Mouse (Mus musculus): ENCODE results near the gene Isoc2b.
"Not testable (repeated sequence)": the region's sequence is repeated elsewhere in the genome, so short reads cannot be mapped to it uniquely, and the experiment has no call there.

Isoc2b gene

DNA sequence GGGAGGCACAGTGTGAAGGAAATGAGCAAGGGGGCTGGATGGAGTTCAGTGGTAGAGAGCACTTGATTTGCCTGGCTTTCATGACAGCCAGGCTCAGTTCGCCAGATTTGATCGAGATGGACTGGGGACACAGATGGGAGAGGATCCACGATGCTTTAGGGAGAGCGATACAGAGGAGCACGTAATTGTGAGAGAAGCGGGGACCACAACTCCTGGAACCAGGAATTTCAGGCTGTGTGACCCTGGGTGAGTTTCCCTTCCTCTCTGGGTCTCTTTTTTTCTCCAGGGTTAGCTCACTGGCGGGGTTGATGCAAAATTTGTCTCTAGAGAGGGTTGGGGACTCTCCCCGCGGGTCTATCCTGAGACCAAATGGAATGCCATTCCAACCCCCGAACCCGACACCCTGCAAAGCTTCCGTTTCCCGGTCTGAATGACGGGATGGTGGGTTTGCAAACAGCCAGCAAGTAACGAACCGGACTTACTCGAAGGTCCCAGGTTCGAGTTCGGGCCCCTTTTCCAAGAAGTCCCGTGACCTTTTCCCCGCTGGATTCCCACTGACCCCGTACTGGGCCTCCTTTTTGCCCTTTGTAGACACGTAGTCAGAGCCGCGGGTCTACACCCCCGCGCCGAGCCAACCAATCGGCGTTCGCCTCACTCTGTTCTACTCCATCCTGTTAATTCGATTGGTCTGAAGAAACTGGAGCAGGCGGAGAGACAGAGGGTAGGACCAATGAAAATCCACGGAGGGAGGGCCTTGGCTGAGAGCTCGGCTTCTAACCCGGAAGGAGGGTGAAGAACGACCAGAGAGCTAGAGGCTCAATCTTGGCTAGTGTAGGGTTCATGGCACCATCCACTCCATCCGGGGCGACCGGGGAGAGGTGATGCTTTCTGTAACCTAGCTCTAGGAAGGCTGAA lies 4.2 kb downstream of the Isoc2b start:
- peak; percentile 92 for DNase-seq (ENCODE audit: low spot score)

DNA sequence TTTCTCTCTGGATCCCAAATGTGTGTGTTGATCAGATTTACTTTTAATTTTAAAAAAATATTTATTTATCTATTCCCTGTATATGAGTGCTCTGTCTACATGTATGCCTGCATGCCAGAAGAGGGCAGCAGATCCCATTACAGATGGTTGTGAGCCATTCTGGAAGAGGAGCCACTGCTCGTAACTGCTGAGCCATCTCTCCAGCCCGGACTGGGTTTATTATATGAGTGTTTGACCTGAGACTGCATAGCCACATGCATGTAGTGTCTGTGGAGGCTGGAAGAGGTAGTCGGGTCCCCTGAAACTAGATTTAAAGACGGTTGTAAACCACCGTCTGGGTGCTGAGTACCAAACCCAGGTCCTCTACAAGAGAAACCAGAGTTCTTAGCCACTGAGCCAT lies 5.0 kb downstream of the Isoc2b start:
- no peak for DNase-seq (ENCODE audit: low spot score)

DNA sequence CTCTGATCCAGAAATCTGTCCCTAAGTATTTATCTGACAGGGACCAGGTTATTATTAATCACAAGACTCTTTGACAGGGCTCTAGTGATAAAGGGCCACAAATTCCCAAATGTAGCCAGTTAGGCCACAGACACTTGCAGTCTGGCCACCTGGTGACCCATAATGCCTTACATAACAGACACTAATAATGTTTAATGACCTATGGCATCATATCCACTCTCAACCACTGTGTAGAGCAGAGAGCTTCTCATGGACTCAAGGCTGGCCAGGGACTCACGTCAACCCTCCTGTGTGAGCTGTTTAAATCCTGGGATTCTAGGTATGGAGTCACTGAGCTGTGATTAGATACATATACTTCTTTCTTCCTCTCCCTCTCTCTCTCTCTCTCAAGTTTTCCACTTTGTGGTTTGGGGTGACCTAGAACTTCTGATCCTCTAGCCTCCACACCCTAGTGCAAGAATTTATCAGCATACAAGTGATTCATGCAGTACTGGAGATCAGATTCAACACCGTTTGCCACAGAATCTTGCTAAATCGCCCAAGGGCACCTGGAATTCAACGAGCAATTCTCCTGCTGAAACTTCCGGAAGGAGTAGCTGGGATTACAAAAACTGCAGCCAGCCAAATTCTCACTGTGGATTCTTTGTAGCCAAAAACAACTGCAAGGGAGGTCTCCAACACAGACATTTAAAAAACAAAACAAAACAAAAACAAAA lies 5.8 kb downstream of the Isoc2b start:
- DNase-seq (ENCODE audit: low spot score) = no peak

DNA sequence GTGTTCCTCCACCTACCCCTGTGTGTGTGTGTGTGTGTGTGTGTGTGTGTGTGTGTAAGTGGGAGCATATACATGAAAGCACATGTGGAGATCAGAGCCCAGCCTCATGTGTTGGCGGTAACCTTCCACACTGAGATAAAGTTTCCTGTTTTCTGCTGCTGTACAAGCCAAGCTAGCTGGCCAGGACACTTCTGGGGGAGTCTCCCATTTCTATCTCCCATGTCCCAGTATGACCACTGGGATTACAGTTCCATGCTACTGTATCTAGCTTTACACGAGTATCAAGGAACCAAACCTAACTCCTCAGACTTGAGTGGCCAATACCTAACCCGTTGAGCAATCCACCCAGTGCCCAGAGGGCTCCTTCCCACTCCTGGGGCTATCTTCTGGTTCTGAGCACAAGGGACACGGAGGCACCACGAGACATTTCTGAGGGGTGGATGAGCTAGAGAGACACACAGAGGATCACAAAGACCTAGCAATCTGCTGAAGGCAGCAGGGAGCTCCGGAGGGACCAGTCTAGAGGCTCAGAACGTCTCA lies 6.4 kb downstream of the Isoc2b start:
- no peak for DNase-seq (ENCODE audit: low spot score)

DNA sequence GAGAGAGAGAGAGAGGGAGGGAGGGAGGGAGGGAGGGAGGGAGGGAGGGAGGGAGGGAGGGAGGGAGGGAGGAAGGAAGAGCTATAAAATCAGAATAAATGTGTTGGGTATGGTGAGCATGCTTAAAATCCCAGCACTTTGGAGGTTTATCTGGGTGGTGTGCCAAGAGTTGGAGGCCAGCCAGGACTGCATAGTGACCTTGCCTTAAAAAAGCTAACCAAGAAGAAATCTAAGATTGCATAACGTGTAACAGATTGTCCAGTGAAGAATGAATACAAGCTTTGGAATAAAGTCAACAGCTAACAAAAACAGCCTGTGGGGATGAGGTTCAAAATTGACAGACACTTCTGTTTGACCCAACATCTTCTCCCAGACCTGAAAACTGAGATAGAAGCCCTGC lies 7.0 kb downstream of the Isoc2b start:
- DNase-seq (ENCODE audit: low spot score) = peak; percentile 73

DNA sequence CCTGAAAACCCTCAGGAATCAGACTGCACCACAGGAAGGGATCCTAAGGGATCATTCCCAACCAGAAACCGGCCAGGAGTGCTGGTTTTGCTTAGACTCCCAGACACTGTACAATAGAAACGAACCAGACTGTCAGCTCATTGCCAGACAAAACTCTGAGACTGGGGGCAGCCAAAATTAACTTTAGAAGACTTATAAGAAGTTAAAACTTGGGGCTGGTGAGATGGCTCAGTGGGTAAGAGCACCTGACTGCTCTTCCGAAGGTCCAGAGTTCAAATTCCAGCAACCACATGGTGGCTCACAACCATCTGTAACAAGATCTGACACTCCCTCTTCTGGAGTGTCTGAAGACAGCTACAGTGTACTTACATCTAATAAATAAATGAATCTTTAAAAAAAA lies 9.1 kb downstream of the Isoc2b start:
- not testable (repeated sequence) for DNase-seq (ENCODE audit: low spot score)

DNA sequence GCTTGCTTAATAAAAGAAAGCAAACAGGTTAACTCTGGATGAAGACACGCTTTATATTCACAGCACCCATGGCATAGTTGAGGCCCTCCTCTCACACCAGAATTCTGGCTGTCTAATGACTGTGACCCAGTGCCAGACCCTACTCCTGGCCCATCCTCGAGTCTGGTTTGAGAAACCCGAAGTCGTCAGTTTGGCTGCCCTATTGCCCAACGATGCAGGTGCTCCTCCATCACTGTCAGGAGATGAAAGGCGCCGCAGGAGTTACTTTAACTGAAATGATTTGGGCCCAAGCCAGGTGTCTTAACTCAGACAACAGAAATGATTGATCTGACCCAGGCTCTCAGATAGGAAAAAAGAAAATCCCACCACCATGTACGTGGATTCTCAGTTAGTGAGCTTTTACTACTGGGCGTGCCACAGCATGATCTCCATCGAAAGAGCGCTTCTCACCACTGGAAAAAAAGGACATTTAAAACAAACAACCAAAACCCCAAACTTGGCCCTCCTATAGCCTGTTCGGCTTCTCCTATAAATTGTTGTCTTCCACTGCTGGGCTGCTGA lies 10.6 kb downstream of the Isoc2b start:
- no peak for DNase-seq (ENCODE audit: low spot score)

DNA sequence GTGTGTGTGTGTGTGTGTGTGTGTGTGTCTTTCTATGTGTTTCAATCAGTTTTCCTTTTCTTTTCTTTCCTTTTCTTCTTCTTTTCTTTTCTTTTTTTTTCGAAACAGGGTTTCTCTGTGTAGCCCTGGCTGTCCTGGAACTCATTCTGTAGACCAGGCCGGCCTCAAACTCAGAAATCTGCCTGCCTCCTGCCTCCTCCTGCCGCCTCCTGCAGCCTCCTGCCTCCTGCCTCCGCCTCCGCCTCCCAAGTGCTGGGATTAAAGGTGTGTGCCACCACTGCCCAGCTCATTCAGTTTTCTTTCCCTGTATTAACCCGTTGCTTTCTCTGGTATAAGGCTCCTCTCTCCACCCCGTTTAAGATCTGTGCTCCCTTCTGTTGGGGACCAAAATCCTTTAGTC lies 12.7 kb downstream of the Isoc2b start:
- DNase-seq (ENCODE audit: low spot score) = no peak

DNA sequence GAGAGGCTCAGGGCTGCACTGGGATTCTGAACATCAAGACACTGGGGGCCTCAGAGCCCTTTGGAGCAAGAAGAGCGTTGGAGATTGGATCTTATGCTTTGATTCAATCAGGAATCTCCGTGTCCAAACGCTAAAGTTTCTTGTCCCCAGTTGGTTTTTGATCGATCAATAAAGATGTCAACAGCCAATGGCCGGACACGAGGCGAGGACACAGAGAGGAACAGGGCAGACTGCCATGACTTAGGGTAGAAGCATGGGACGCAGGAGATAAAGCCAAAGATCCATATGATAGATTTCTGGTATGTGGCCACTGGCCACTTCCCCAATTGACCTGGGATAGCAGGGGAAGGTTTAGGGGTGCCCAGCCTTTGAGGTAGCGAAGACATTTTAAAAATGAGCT lies 13.6 kb downstream of the Isoc2b start:
- no peak for DNase-seq (ENCODE audit: low spot score)

DNA sequence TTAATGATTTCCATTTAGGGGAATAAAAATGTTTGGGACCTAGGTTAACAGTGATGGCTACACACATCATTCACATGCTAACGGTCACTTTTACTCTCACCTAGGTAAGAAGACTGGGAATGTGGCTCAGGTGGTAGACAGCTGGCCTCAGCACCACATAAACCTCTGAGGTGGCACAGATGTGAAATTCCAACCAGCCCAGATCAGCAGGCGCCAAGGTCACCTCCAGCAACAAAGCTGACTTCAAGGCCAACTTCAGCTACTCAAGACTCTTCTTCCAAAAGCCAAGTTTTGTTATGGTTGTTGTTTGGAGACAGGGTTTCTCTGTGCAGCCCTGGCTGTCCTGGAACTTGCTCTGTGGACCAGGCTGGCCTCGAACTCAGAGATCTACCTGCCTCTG lies 16.4 kb downstream of the Isoc2b start:
- DNase-seq (ENCODE audit: low spot score) = no peak

DNA sequence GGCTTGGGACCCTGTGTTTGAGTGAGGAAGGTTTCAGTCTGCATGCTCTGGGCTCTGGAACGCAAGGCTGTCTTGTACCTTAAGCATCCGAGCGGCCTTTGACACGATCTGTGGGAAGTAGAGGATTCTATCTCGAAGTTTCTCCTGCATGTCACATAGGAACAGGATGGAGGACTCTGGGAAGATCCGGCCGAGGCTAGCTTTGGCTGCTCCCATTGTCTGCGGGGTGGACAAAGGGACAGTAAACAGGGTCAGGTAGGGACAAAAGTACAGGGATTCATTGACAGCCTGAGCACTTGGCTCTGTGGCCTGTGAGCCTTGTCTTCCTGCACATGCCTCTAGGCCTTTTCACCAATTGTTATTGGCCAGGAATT lies 18.8 kb downstream of the Isoc2b start:
- DNase-seq (ENCODE audit: low spot score) = no peak

DNA sequence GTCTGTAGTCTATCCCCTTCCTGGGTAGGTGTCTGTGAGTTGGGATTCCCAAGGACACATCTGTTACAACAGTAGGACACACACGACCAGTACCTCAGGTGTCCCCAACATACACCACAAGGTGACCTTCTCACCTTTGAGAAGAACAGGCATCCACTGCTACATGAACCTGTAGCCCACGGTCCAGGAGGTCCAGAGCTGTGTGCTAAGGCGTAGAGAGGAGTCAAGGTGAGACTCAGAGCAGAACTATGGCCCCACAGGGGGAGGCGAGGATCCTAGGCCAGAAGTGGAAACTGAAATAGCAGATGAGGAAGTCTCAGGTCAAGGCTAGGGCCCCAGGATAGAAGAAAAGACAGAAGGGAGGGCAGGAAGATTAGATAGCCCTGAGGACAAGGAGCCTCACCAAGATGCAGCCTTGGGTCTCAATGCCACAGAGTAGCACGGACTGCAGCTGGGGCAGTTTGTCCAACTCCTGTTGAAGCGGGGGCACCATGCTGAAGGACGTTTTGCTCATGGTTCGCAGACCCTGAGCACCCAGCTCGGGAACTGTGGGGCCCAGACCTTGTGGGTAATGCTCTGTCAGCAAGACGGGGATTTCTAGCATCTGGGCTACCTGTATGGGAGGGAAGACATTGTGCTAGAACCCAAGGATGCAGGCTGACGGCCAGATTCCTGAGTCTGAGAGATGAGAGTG lies 19.3 kb downstream of the Isoc2b start:
- DNase-seq (ENCODE audit: low spot score) = no peak

DNA sequence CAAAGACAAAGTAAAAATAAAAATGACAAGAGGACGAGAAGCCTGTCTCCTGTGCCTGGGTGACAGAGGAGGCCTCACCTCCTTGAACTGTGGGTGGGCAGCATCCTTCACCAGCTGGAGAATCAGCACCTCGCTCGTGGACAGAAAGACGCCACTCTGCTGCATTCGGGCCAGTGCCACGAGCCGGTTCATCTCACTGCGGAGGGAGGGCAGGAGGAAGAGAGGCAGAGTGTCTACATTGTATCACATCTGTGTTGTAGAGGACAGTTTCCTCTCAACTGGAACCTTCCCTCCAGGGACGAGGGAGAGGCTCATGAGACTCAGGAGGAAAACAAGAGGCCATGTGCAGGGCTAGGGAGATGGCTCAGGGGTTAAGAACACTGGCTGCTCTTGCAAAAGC lies 20.7 kb downstream of the Isoc2b start:
- DNase-seq (ENCODE audit: low spot score) = no peak

DNA sequence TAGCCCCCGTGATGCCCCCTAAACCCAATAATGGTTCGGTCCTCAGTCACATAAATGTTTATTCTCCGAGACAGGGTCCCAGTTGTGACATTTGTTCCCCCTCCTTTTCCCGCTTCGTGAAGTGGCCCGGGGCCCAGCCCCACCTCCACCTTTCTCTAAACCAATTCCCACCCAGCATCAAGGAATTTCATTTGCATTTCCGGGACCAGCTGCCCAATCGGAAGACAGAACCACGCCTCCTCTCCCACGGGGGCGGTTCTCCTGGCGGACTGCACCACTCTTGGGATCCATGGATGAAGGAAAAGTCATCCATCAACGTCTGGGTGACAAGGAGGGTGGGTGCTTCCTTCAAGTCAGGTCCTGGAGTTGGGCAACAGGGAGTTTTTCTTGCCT lies 25.1 kb downstream of the Isoc2b start:
- DNase-seq (ENCODE audit: low spot score) = no peak

DNA sequence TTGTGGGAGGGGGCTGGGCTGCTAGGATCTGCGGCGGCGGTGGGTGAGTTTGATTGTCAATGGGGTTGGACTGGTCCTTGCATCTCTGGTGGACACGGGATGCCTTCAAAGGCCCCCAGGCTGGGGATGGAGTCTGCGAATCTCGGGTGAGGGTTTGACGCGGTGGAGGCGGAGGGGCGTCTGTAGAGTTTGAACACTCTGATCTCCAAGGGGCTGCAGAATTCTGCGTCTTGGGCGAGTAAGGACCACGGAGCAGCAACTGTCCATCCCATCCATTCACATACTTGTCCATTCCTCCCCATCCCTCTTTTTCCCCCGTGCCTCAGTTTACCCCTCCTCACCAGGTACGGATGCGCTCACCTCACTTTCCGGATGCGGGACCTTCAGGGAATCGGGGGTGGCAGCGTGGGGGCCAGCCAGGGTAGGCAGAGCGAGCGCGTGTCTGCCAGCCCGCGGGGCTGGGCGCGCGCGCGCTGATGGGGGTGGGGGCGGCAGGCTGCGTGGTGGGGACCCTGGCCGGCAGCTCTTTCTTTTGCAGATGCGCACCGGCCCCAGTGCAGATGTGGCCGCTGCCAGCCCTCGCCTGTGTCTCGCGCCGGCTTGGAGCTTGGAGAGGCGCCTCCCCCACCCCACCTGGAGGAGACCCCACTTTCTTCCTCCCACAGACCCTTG lies 25.7 kb downstream of the Isoc2b start, which contains the start of gene Shisa7:
TSS of gene Shisa7 (minus strand) at position 452 of the 672 bp plus-strand sequence.
- no peak for DNase-seq (ENCODE audit: low spot score)

DNA sequence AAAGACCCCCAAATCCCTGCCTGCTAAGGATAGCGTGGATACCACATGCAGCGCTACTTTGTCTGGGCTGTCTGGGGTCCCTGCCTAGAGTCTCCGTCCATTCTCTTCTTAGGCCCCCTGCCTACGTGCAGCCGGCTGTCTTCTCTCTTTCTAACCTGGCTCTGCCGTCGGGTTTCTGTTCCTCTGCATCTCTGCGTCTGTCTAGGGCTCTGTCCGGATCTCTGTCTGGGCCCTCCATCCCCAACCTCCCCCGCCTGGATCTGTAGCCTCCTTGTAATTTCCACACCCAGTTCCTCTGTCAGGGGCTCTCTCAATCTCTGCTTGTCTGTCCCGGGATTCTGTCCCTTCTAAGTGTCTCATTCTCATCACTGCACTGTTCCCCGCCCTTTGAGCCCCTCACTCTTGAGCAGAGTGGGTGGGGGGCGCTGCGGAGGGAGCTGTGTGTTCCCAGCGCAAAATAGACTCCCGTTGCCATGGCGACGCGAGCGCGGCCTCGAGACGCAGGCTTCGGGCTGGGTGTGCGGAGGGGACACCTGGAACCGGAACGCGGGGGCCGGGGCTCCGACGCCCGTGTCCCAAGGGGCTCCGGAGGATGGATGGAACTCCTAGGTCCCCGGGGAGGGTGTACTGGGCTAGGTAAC lies 26.3 kb downstream of the Isoc2b start:
- no peak for DNase-seq (ENCODE audit: low spot score)

DNA sequence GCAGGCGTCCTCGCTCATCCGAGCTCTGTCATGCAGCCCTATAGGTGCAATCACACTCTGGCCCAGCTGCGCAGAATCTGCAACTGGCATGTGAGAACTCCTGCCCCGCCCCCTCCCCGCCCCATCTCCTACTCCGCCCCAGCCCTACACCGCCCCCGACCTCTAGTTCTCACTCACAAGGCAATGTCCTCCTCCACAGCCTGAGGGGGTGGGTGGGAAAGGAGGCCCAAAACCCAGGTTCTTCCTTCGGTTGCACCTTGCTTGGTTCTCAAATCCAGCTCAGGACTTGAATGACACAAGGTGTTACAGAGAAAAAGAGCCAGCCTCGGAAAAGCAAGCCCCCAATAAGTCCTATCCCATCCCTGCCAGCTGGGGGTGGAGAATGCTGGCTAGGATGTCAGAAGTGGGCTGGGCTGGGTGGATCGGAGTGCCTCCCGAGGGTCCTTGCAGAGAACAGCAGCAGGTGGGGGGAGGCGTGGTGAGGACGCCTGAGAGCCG lies 27.4 kb downstream of the Isoc2b start:
- no peak for DNase-seq (ENCODE audit: low spot score)

DNA sequence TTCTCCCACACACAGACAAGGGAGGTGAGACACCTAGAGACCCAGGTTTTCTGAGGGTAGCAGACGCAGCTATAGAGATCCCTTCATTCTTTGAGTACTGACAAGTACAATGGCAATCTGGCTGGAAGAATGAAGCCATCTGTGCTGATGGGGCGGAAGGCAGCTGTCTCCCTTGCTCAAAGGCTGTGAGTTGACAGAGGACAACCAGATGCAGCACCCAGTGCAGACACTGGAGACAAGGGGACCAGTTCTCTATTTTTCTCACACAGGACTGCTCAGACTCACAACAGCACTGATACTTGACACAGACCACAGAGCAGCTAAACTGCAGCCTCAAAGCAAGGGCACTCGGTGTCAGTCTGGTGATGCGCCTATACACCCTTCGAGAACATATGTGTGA lies 28.0 kb downstream of the Isoc2b start:
- DNase-seq (ENCODE audit: low spot score) = no peak

DNA sequence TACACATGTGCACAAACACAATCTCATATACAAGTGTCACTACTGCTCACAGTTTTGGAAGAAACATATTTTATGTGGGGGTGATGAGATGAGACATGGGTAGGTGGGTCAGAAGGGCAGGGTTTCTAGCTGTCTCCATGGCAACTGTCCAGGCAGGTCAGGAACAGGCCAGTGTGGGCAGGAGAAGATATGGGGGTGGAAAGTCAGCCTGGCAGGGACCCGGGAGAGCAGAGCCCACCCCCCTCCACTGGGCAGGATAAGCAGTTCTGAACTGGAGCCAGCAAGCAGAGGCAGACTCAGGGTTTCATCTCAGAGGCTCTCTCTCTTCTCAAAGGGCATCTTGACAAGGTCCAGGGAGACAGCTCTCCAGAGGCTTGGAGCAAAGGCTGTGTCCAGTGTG lies 32.4 kb downstream of the Isoc2b start:
- DNase-seq (ENCODE audit: low spot score) = no peak

DNA sequence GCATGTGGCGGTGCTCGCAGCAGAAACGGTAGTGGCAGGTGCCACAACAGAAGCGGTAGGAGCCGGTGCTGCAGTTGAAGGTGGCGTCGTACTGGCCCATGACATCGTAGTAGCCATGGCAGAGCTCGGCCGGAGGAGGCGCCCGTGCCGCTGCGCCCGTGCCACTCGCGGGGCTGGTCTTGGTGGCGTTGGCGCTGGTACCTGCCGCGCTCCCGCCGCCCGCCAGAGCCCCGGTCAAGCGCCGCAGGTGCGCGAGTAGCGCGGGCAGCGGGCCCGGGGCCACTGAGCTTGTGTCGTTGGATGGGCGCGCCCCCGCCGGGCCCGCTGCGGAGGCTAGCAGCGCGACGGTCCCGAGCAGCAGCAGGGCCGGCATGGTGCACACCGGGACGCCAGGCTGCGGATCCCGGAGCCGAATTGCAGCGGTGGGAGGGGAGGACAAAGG lies 33.7 kb downstream of the Isoc2b start:
- DNase-seq (ENCODE audit: low spot score) = no peak
